Mouse (Mus musculus) layer of hippocampus, postnatal 14 days (tissue): ENCODE measurements at regions not wholly inside any gene's neighbourhood (a gene's known extent, or its start where the extent isn't known, plus 50 kb on each side); places are given as distances from the start of the nearest gene placed in this dataset.

Experiments
- DNase-seq, 2 experiments: peaks; one replicate each; pipeline ENCODE4 v3.0.0; 2021 to 2022; ENCODE audit warnings: low spot score in 2 of 2, mixed read lengths in 1 of 2

DNA sequence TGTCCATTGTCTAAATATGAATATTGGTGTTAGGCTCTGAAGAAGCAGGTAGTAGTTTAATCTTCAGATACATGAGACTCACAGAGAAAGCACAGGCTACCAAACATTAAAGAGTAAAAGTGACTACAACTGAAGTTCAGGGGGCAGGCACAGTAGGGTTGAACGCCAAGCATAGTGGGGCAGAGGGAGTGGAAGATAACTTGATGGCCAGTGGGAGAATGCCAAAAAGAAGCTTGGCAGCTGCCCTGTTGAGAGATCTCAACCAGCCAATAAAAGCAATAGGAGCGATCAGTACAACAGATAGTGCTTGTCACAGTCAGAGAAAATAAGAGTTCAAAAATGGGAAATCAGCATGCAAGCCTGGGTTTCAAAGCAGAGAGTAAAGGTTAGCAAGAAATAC is 125.4 kb upstream of the Cblb start:
- no peak for DNase-seq

DNA sequence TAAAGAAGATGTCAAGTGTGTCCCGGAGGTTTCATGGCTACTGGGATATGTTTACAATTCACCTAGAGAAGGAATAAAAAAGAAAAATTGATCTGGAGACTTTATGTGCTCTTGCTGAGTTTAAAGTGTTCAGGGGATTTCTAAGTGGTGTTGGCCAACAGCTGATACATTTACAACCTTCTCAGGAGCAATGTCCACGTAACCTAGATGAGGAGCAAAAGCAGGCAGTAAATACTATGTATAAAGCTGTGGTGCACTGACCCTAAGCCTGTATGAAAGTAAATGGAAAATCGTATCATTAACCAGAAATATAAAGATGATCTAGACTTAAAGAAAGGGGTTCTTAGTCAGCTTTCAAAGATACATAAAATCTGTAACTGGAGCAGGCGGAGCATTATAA is 124.3 kb upstream of the Cblb start:
- DNase-seq = no peak

- peak; percentile 39 to 79 for DNase-seq
Measured at GRCm38 (mm10) chr16:51910046-51910445, 121.0 kb upstream of the Cblb start.

- DNase-seq = no peak
Measured at GRCm38 (mm10) chr16:51911109-51911765, 119.8 kb upstream of the Cblb start.

DNA sequence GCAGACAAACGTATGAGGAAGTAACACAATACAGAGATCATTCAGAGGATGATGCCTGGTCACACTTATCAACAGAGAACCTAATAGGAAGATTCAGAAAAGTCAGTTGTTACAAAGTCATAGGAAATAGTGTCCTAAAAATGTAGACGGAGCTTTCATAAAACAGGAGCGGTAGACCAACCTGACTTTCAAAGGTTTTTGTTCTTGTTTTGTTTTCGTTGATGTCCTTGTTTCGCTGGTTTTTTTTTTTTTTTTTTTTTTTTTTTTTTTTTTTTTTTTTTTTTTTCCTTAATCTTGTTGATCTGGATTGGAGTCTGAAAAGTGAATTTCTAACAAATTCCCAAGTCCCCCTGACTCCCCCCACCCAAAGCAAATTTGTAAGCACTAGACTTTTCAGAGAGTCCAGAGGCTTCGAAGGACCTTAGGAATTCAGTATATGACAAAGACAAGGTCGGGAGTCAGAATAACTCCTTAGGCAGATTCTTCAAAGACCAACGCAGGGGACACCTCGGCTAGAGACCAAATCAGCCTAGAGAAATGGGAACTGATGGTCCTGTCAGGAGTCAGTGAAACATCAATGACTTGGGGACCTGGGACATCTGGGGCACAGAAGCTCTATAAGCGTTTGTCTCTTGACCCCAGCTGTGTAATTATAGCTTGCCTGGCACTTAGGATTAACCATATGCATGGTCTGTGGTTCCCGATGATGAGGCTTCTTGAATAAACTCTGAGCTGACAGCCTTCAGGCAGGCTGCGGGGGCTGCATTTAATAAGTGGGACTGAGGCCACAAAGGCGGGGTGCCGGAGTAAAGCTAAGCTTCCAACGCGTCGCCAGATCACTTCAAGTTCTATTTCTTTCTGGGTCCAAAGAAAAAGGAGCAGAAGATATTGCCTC is 115.7 kb upstream of the Cblb start:
- DNase-seq = peak in 1 of 2 experiments; percentile 8

DNA sequence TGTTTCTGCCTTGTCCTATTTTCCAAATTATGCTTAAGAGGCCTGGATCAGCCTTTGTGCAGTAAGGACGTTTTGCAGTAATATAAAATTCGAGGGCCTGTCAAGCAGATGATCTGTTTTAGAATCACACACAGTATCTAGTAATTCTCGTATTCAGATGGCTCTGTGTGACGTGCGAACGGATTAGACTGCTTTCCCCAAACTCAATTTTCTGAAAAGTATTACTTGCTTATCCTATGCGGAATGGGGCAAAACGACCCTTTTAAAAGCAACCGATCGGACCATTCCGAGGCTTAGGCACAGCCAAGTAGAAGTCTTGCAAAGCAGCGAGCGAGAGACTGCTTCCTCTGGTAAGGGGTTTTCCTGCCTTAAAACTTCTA is 115.1 kb upstream of the Cblb start:
- peak in 1 of 2 experiments; percentile 19 for DNase-seq

GRCm38 (mm10) chr16:51916337-51916736 is 114.7 kb upstream of the Cblb start:
- no peak for DNase-seq

- no peak for DNase-seq
Measured at GRCm38 (mm10) chr16:51916820-51917219, 114.2 kb upstream of the Cblb start.

GRCm38 (mm10) chr16:51917540-51917939 is 113.5 kb upstream of the Cblb start:
- no peak for DNase-seq

DNA sequence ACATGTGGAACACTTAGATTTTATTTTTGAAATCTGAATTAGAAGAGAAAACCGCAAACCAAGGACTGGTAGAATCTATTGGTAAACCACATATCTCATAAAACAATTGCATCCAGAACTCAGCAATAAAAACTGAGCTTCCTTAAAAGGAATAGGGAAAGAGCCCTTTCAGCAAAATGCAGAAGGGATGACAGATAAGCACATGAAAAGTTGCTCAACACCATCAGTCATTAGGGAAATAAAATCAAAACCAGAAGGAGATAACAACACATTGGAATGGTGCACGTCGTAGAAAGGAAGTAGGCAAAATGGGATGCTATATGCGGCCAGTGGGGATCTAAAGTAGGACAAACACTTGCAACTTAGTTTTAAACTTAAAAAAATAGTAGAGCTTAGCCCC is 110.0 kb upstream of the Cblb start:
- DNase-seq = no peak

DNA sequence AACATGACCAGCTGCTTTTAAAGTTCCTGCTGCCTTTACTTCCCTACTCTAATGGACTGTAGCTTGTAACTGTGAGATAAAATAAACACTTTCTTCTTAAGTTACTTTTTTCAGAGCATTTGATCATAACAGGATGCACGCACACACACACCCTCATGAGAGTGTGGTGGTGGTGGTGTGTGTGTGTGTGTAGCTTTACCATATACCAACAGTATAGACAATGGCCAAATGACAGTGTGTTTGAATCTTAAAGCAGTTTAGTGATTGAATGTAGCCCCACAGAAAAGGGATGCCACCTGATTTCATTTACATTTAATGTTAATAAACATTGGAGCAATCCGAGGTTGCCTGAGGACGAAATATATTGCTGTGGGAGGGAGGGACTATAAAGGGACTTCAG is 108.4 kb upstream of the Cblb start:
- no peak for DNase-seq

DNA sequence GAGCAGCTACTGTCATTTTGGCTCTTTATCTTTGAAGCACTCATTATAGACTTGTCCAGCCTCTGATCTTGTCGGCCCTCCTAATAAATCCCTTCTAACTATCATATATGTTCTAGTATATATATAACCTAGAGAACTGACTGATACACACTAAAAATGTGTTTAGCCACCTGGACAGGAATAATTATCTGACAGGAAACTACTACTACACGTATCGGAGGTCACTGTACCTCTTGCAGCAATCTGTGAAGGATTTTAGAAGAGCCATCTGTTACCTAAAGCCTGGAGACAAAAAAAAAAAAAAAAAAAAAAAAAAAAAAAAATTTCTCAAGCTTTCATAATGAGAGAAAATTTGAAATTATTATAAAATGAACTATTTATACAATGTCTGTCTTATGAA is 105.4 kb upstream of the Cblb start:
- no peak for DNase-seq

DNA sequence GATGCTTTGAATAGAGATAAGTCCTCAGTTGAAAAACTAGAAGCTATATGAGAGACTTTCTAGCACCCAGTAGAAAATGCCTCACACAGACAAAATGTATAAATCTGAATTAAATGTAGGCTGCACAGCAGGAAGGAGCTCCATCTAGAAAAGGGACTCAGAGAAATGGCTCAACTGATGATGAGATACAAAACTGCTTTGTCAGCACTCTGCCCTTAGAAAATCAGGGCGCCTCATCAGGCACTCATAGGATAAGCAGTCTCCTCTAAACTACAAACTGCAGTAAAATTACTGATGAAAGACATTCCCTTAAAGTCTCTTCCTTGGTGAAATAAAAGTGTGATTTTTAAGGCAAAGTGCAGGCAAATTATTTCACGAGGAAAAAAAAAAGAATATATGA is 97.9 kb upstream of the Cblb start:
- DNase-seq = no peak

GRCm38 (mm10) chr16:51933965-51934364 is 97.1 kb upstream of the Cblb start:
- no peak for DNase-seq

- DNase-seq = peak; percentile 63 to 83
Measured at GRCm38 (mm10) chr16:51937298-51937697, 93.7 kb upstream of the Cblb start.

GRCm38 (mm10) chr16:51939061-51939460 is 92.0 kb upstream of the Cblb start:
- DNase-seq = no peak

GRCm38 (mm10) chr16:51940574-51940973 is 90.5 kb upstream of the Cblb start:
- DNase-seq = peak in 1 of 2 experiments; percentile 49

DNA sequence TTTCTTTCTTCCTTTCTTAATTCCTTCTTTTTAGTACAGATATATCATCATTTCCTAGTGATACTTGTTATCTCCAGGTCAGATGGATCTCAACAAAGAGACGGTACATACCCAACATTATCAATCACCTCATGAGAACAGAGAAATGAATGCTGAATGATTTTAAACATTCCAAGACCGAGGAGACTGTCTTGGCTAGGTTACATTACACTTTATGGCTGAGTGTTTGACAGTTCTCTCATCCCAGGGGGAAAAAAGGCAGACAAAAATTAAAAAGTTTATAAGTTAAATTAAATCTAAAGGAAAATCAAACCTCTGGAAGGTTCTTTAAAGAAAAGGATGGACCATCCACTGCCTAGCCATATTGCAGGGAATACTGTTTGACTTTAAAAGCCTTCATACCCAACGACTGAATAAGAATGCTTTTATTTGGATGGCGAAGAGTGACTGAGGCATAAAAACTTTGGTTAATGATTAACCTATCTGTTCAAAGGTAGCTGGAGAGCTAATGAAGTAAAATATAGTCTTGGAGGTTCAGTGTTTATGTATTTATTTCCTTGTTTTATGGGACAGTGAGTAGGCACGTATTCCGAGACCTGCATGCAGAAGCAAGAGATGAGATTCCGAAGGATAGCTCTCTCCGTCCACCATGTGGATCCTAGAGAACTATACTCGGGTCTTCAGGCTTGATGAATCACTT is 88.4 kb upstream of the Cblb start:
- no peak for DNase-seq

GRCm38 (mm10) chr16:51967051-51967845 is 63.8 kb upstream of the Cblb start:
- DNase-seq = no peak
